Mouse (Mus musculus) hindbrain, postnatal 0 days (tissue): ENCODE measurements around the gene Izumo4. TPM values are rescaled to one million over a fixed set of nuclear protein-coding genes. Genes with fewer than 3 reads are reported as not detected.

Experiments used
- ATAC-seq: fragments of 200-750 bp; cut with Nextera tagmentation; 2 replicates; pipeline ENCODE4 v1.8.0; 2017; ENCODE audit warnings: mild to moderate bottlenecking, moderate TSS enrichment, moderate library complexity
- DNase-seq: peaks from one replicate; pipeline ENCODE4 v3.0.0-alpha.2; 2015; ENCODE audit warnings: low spot score
- H3K27ac ChIP-seq: fragments of 300-500 bp; sonication (generic); 2 replicates; pipeline ENCODE4 v1.5.1; 2014; ENCODE audit warnings: mild to moderate bottlenecking
- H3K27me3 ChIP-seq: fragments of 300-500 bp; sonication (generic); 2 replicates; pipeline ENCODE4 v1.6.1; 2014; ENCODE audit warnings: low read length, mixed read lengths; ENCODE audit not compliant: insufficient read depth
- H3K36me3 ChIP-seq: fragments of 300-500 bp; sonication (generic); 2 replicates; pipeline ENCODE4 v1.6.1; 2014; ENCODE audit warnings: low read length, mixed read lengths; ENCODE audit not compliant: insufficient read depth
- H3K4me1 ChIP-seq: fragments of 300-500 bp; sonication (generic); 2 replicates; pipeline ENCODE4 v1.6.1; 2014; ENCODE audit warnings: antibody characterized with exemption, low read length, mixed read lengths; ENCODE audit not compliant: insufficient read depth
- H3K4me2 ChIP-seq: fragments of 300-500 bp; sonication (generic); 2 replicates; pipeline ENCODE4 v1.6.1; 2014; ENCODE audit warnings: low read depth, mild to moderate bottlenecking, low read length, moderate library complexity, mixed read lengths
- H3K4me3 ChIP-seq: fragments of 300-500 bp; sonication (generic); 2 replicates; pipeline ENCODE4 v1.5.1; 2014; ENCODE audit warnings: low read length
- H3K9ac ChIP-seq: fragments of 300-500 bp; sonication (generic); replicated peaks from 2 replicates; pipeline ENCODE4 v1.6.1; 2014; ENCODE audit warnings: mild to moderate bottlenecking, low read length, moderate library complexity, mixed read lengths
- H3K9me3 ChIP-seq: fragments of 300-500 bp; sonication (generic); 2 replicates; pipeline ENCODE4 v1.6.1; 2016; ENCODE audit warnings: low read length, mixed read lengths
- CTCF ChIP-seq: IDR thresholded peaks from 2 replicates; pipeline ENCODE4 v1.5.1; 2016; ENCODE audit warnings: antibody characterized with exemption, control low read depth, low read depth
- WGBS: fragments of 180-500 bp; shearing (Covaris S2); extraction: QIAGEN DNeasy Blood & Tissue Kit; methylation state at CpG from one replicate; pipeline ENCODE4 v1.1.7; 2014; 5-methylcytosine and 5-hydroxymethylcytosine counted together
- polyA plus RNA-seq: library from polyadenylated mRNA; unstranded; fragments of >200 nt; fragmentation: Nextera tagmentation; extraction: Ambion mirVana; gene quantifications from 2 replicates; pipeline ENCODE4 v1.2.1, GENCODE M21; 2015
- total RNA-seq: library from RNA; depleted of rRNA; stranded (reverse); fragments of >200 nt; gene quantifications from 2 replicates; pipeline ENCODE4 v1.2.3, GENCODE M21; 2014

The Izumo4 gene
- total and polyA plus RNA-seq, 2 experiments from 2014 or later, result 31.1 to 46.7 TPM

- 0 out of 2 replicates have a peak, but pooled peaks have one; percentile 13 for ATAC-seq
- H3K27ac ChIP-seq, result peak within 1 kb of the TSS; percentile 97
- peak within 1 kb of the TSS; percentile 68 for H3K4me2 ChIP-seq
- H3K36me3 ChIP-seq, result no peaks in the 10 kb centered on the region
- no peaks in the 10 kb centered on the region for H3K27me3 ChIP-seq
- peak within 1 kb of the TSS; percentile 36 for H3K4me3 ChIP-seq
- TF ChIP-seq CTCF, result no peak; the same call in 1 of the 2 replicates
- H3K9ac ChIP-seq, result peak within 1 kb of the TSS; percentile 62
- peaks cover 49% of the 10 kb centered on the region for H3K4me1 ChIP-seq
- WGBS, result 10% methylated on average over 8 of the region's 8 CpGs
- DNase-seq, result peak; percentile 90
- no peaks in the 10 kb centered on the region for H3K9me3 ChIP-seq
Measured at GRCm38 (mm10) chr10:80677942-80678436, 24.0 kb upstream of the Izumo4 start, which contains the start of gene Mknk2. TSS of gene Mknk2 (minus strand) at chr10:80678112.

- Histone ChIP-seq H3K9ac (no peak overlapping the region), H3K4me2 (no peak overlapping the region), H3K27ac (peak overlapping the region; percentile 97), H3K27me3 (no peaks in the 10 kb centered on the region), H3K9me3 (no peaks in the 10 kb centered on the region), H3K4me3 (no peak overlapping the region), H3K36me3 (no peaks in the 10 kb centered on the region), H3K4me1 (peaks cover 41% of the 10 kb centered on the region)
- WGBS, result 40% methylated on average over 10 of the region's 10 CpGs
- peak; percentile 25 for DNase-seq
- ATAC-seq, result no peak
- TF ChIP-seq CTCF, result no peak
Measured at GRCm38 (mm10) chr10:80678601-80679377, 23.2 kb upstream of the Izumo4 start.

GRCm38 (mm10) chr10:80679556-80680259 is 22.3 kb upstream of the Izumo4 start:
- no peaks in the 10 kb centered on the region for H3K9me3 ChIP-seq
- no peak overlapping the region for H3K4me3 ChIP-seq
- WGBS, result 64% methylated on average over 9 of the region's 9 CpGs
- ATAC-seq (no peak), DNase-seq (no peak)
- peak overlapping the region; percentile 97 for H3K27ac ChIP-seq
- no peak overlapping the region for H3K4me2 ChIP-seq
- peaks cover 31% of the 10 kb centered on the region for H3K4me1 ChIP-seq
- no peaks in the 10 kb centered on the region for H3K36me3 ChIP-seq
- H3K27me3 ChIP-seq, result no peaks in the 10 kb centered on the region
- TF ChIP-seq CTCF, result no peak
- H3K9ac ChIP-seq, result no peak overlapping the region

GRCm38 (mm10) chr10:80680260-80680696 is 21.7 kb upstream of the Izumo4 start:
- H3K4me2 ChIP-seq, result no peak overlapping the region
- WGBS, result 77% methylated on average over 2 of the region's 2 CpGs
- peaks cover 26% of the 10 kb centered on the region for H3K4me1 ChIP-seq
- no peaks in the 10 kb centered on the region for H3K9me3 ChIP-seq
- H3K4me3 ChIP-seq, result no peak overlapping the region
- H3K9ac ChIP-seq, result no peak overlapping the region
- H3K27me3 ChIP-seq, result no peaks in the 10 kb centered on the region
- peaks cover under 1% of the 10 kb centered on the region for H3K36me3 ChIP-seq
- no peak overlapping the region for H3K27ac ChIP-seq
- ATAC-seq, result no peak
- no peak for TF ChIP-seq CTCF
- DNase-seq, result no peak

- Histone ChIP-seq H3K4me3 (no peak overlapping the region), H3K4me2 (no peak overlapping the region), H3K9me3 (no peaks in the 10 kb centered on the region), H3K27ac (no peak overlapping the region), H3K27me3 (no peaks in the 10 kb centered on the region), H3K36me3 (peaks cover 17% of the 10 kb centered on the region), H3K9ac (no peak overlapping the region), H3K4me1 (peaks cover 21% of the 10 kb centered on the region)
- DNase-seq (no peak), ATAC-seq (no peak)
- TF ChIP-seq CTCF, result no peak
- 95% methylated on average over 6 of the region's 6 CpGs for WGBS
Measured at GRCm38 (mm10) chr10:80682003-80682402, 20.0 kb upstream of the Izumo4 start.

- 100% methylated on average over 1 of the region's 1 CpGs for WGBS
- H3K27me3 ChIP-seq, result no peaks in the 10 kb centered on the region
- H3K9me3 ChIP-seq, result no peaks in the 10 kb centered on the region
- no peak overlapping the region for H3K9ac ChIP-seq
- DNase-seq, result no peak
- TF ChIP-seq CTCF, result no peak
- H3K27ac ChIP-seq, result no peak overlapping the region
- H3K36me3 ChIP-seq, result peaks cover 17% of the 10 kb centered on the region
- ATAC-seq, result no peak
- no peak overlapping the region for H3K4me2 ChIP-seq
- H3K4me1 ChIP-seq, result 0 out of 2 replicates have a peak, but pooled peaks cover 5% of the 10 kb centered on the region
- no peak overlapping the region for H3K4me3 ChIP-seq
Measured at GRCm38 (mm10) chr10:80683647-80684046, 18.3 kb upstream of the Izumo4 start.
